ENCODE assay signal across 26 mouse cellular contexts in genomic region chr11:111197422-111197821, GRCm38 (mm10).
DNase-seq lines count a peak whose midpoint lies in the region; ATAC-seq and TF ChIP-seq lines count a peak whose summit lies in the region.
"Had no signal": no experiment of that assay in that cellular context is flagged by ENCODE, and none has a peak within 500 bp of the region (broad histone marks: within the 10 kb centered on the region; RNA-seq: fewer than 3 reads in every experiment).

No protein-coding gene starts in this region.

- DNase-seq in forebrain, postnatal 0 days, result peak; percentile 20
- DNase-seq in forebrain, embryonic 11.5 days (ENCODE audit: low spot score), result no peak
- peak; percentile 41 to 60 for DNase-seq in layer of hippocampus, adult 2 months (ENCODE audit: low spot score in 2 of 2)
- no peak for DNase-seq in layer of hippocampus, postnatal 25 days (ENCODE audit: extremely low spot score in 1 of 2, low spot score in 1 of 2)
- peak; percentile 24 for DNase-seq in right cerebral cortex, adult 18-20 months
- DNase-seq in right cerebral cortex, postnatal 10 days (ENCODE audit: low spot score in 2 of 2), result no peak
- peak; percentile 18 for DNase-seq in telencephalon, adult 2 months (ENCODE audit: low read depth, low spot score)
- no peak for DNase-seq in lung, postnatal 25 days (ENCODE audit: low spot score)
- DNase-seq: adrenal gland, adult 8-10 months; cerebellum, adult 11 months; cerebellum, adult 8-10 months; cerebellum, postnatal 10 days; cerebellum, postnatal 36 days; embryo, embryonic 11 days; gastrocnemius, postnatal 10 days; gastrocnemius, postnatal 36 days; heart, adult 2 months had no signal

- H3K4me3 ChIP-seq in forebrain, postnatal 0 days (ENCODE audit: low read depth, low read length), result no peak overlapping the region
- no peak overlapping the region for H3K4me3 ChIP-seq in forebrain, embryonic 11.5 days (ENCODE audit: low read depth, low read length)
- H3K4me3 ChIP-seq in layer of hippocampus, adult 2 months, result no peak overlapping the region
- H3K4me3 ChIP-seq: embryonic facial prominence, embryonic 10.5 days; embryonic facial prominence, embryonic 13.5 days; erythroblast, embryonic 14.5 days; forebrain, embryonic 13.5 days; heart, adult 2 months; hindbrain, embryonic 12.5 days; hindbrain, embryonic 15.5 days had no signal

- H3K27me3 ChIP-seq in forebrain, postnatal 0 days (ENCODE audit: insufficient read depth, low read length), result no peaks in the 10 kb centered on the region
- H3K27me3 ChIP-seq in forebrain, embryonic 11.5 days (ENCODE audit: control insufficient read depth, insufficient read depth, low read length), result no peaks in the 10 kb centered on the region
- H3K27me3 ChIP-seq: embryonic facial prominence, embryonic 13.5 days; forebrain, embryonic 13.5 days; hindbrain, embryonic 12.5 days; hindbrain, embryonic 15.5 days had no signal

- no peak overlapping the region for H3K9ac ChIP-seq in forebrain, postnatal 0 days
- no peak overlapping the region for H3K9ac ChIP-seq in forebrain, embryonic 11.5 days (ENCODE audit: low read length)
- H3K9ac ChIP-seq: embryonic facial prominence, embryonic 13.5 days; forebrain, embryonic 13.5 days; hindbrain, embryonic 12.5 days; hindbrain, embryonic 15.5 days had no signal

- no peaks in the 10 kb centered on the region for H3K9me3 ChIP-seq in forebrain, postnatal 0 days (ENCODE audit: low read length)
- H3K9me3 ChIP-seq in forebrain, embryonic 11.5 days (ENCODE audit: control insufficient read depth, low read length), result no peaks in the 10 kb centered on the region
- H3K9me3 ChIP-seq: embryonic facial prominence, embryonic 10.5 days; embryonic facial prominence, embryonic 13.5 days; forebrain, embryonic 13.5 days; hindbrain, embryonic 12.5 days; hindbrain, embryonic 15.5 days had no signal

- 0 out of 2 replicates have a peak, but pooled peaks cover 5% of the 10 kb centered on the region for H3K4me1 ChIP-seq in forebrain, postnatal 0 days (ENCODE audit: insufficient read depth)
- no peaks in the 10 kb centered on the region for H3K4me1 ChIP-seq in forebrain, embryonic 11.5 days (replicated peaks; ENCODE audit: control insufficient read depth, insufficient read depth, low read length)
- H3K4me1 ChIP-seq: embryonic facial prominence, embryonic 10.5 days; embryonic facial prominence, embryonic 13.5 days; forebrain, embryonic 13.5 days; hindbrain, embryonic 12.5 days; hindbrain, embryonic 15.5 days had no signal

- H3K4me2 ChIP-seq in forebrain, postnatal 0 days (ENCODE audit: low read depth), result no peak overlapping the region
- H3K4me2 ChIP-seq in forebrain, embryonic 11.5 days (ENCODE audit: low read depth, low read length, severe bottlenecking), result no peak overlapping the region
- H3K4me2 ChIP-seq: embryonic facial prominence, embryonic 13.5 days; forebrain, embryonic 13.5 days; heart, embryonic 11.5 days; hindbrain, embryonic 12.5 days; hindbrain, embryonic 15.5 days had no signal

- TF ChIP-seq CTCF in forebrain, postnatal 0 days (IDR thresholded peaks at IDR 0.05; ENCODE audit: low read depth), result no peak
- no peak for TF ChIP-seq CTCF in layer of hippocampus, adult 2 months (conservative IDR thresholded peaks at IDR 0.05)

- ATAC-seq in forebrain, postnatal 0 days, result no peak
- ATAC-seq in forebrain, embryonic 11.5 days (replicated peaks; ENCODE audit: low FRiP score), result no peak
- ATAC-seq: activated CD4-positive, CD25-positive, alpha-beta regulatory T cell, adult 4 months; forebrain, embryonic 13.5 days; forebrain, embryonic 16.5 days had no signal

- H3K36me3 ChIP-seq in forebrain, postnatal 0 days (ENCODE audit: insufficient read depth), result no peaks in the 10 kb centered on the region
- H3K36me3 ChIP-seq in forebrain, embryonic 11.5 days (ENCODE audit: control insufficient read depth, insufficient read depth, low read length), result no peaks in the 10 kb centered on the region
- H3K36me3 ChIP-seq: embryonic facial prominence, embryonic 10.5 days; embryonic facial prominence, embryonic 13.5 days; hindbrain, embryonic 12.5 days; hindbrain, embryonic 15.5 days had no signal

- WGBS in forebrain, postnatal 0 days, result 45% methylated on average over 4 of the region's 4 CpGs
- 88% methylated on average over 4 of the region's 4 CpGs for WGBS in forebrain, embryonic 11.5 days

- no peak overlapping the region for H3K27ac ChIP-seq in forebrain, postnatal 0 days (ENCODE audit: low read depth, low read length)
- H3K27ac ChIP-seq in forebrain, embryonic 11.5 days (ENCODE audit: low read depth, low read length), result no peak overlapping the region
- peak overlapping the region; percentile 72 for H3K27ac ChIP-seq in layer of hippocampus, adult 2 months
- H3K27ac ChIP-seq: embryonic facial prominence, embryonic 10.5 days; embryonic facial prominence, embryonic 13.5 days; forebrain, embryonic 13.5 days; heart, adult 2 months; hindbrain, embryonic 12.5 days; hindbrain, embryonic 15.5 days had no signal

Comparison
In these comparisons a context has a peak if more than half of its experiments do, and no peak if none do; other contexts are left out.
1. DNase-seq: peak in forebrain, postnatal 0 days (single experiment), layer of hippocampus, adult 2 months (2 of 2), right cerebral cortex, adult 18-20 months (single experiment) and telencephalon, adult 2 months (single experiment); none in forebrain, embryonic 11.5 days (single experiment), layer of hippocampus, postnatal 25 days (0 of 2), right cerebral cortex, postnatal 10 days (0 of 2) and lung, postnatal 25 days (single experiment).